Mouse (Mus musculus): ENCODE measurements around the gene Kdm1a. TPM values are rescaled to one million over a fixed set of nuclear protein-coding genes. Genes with fewer than 3 reads are reported as not detected.

The Kdm1a gene
- polyA plus RNA-seq, 1 experiment from 2014 or later = 88.6 TPM

DNA sequence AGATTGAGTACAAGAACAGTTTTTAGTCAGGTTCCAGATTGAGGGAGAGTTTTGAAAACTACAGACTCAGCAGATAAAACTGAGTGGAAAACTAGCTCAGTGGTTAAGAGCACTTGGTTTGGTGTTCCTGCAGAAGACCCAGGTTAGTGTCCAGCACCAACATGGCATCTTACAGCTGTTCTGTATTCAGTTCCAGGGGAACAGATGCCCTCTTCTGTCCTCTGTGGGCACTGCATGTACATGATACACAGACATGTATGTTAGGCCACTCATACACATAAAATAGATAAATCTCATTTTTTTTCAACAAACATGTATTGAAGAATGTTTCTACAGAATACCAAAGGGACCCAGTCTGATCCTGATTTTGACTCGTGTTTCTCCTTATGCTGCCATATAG is 92.7 kb downstream of the Kdm1a start:
- H3K9ac ChIP-seq (ENCODE audit: low read length) = no peak overlapping the region
- H3K36me3 ChIP-seq (ENCODE audit: control insufficient read depth, insufficient read depth, low read length) = no peaks in the 10 kb centered on the region
- no peaks in the 10 kb centered on the region for H3K4me1 ChIP-seq (replicated peaks; ENCODE audit: control insufficient read depth, insufficient read depth, low read length)
- H3K27ac ChIP-seq (ENCODE audit: low read depth, low read length) = no peak overlapping the region
- H3K27me3 ChIP-seq (ENCODE audit: control insufficient read depth, insufficient read depth, low read length) = no peaks in the 10 kb centered on the region
- no peak overlapping the region for H3K4me3 ChIP-seq (ENCODE audit: low read depth, low read length)
- H3K4me2 ChIP-seq (ENCODE audit: low read depth, low read length, severe bottlenecking) = no peak overlapping the region
- no peaks in the 10 kb centered on the region for H3K9me3 ChIP-seq (ENCODE audit: control insufficient read depth, low read length)
- no peak for DNase-seq (ENCODE audit: low spot score)
- no peak for ATAC-seq (replicated peaks; ENCODE audit: low FRiP score)
- WGBS = 72% methylated on average over 1 of the region's 1 CpGs

DNA sequence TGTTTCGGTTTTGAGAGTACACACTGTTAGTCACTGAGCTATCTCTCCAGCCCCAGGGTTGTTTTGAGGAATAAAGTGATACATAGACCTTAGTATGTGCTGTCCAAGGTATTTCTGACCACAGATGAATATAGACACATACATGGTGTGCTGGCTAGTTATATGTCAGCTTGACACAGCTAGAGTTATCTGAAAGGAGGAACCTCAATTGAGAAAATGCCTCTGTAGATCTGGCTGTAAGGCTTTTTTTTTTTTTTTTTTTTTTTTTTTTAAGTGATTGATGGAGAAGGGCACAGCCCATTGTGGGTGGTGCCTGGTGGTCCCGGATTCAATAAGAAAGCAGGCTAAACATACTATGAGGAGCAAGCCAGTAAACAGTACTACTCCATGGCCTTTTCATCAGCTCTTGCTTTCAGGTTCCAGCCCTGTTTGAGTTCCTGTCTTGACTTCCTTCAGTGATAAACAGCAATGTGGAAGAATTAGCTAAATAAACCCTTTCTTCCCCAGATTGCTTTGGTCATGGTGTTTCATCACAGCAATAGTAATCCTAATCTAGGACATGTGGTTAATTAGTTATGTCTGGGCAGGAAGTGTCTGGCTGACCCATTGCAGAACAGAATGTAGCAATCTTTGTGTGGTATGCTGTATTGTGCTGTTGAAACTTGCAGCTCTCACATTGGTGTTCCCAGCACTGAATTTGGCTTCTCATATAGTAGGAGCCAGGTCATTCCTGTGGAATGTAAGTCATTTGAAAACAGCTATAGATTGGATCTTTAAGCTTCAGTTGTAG is 96.9 kb downstream of the Kdm1a start:
- no peaks in the 10 kb centered on the region for H3K27me3 ChIP-seq (ENCODE audit: control insufficient read depth, insufficient read depth, low read length)
- no peaks in the 10 kb centered on the region for H3K9me3 ChIP-seq (ENCODE audit: control insufficient read depth, low read length)
- no peak overlapping the region for H3K4me3 ChIP-seq (ENCODE audit: low read depth, low read length)
- WGBS = 69% methylated on average over 2 of the region's 2 CpGs
- H3K4me2 ChIP-seq (ENCODE audit: low read depth, low read length, severe bottlenecking) = no peak overlapping the region
- no peak overlapping the region for H3K27ac ChIP-seq (ENCODE audit: low read depth, low read length)
- ATAC-seq (replicated peaks; ENCODE audit: low FRiP score) (no peak), DNase-seq (ENCODE audit: low spot score) (no peak)
- no peaks in the 10 kb centered on the region for H3K4me1 ChIP-seq (replicated peaks; ENCODE audit: control insufficient read depth, insufficient read depth, low read length)
- no peak overlapping the region for H3K9ac ChIP-seq (ENCODE audit: low read length)
- H3K36me3 ChIP-seq (ENCODE audit: control insufficient read depth, insufficient read depth, low read length) = no peaks in the 10 kb centered on the region

Small RNA genes within 50 kb of the gene (microRNA-seq; reads per million reads assigned to microRNA genes)
- gene Gm22180 (ENCODE audit: insufficient number of aligned reads) = not detected

Other genes with a start within 250 kb of the Kdm1a start
- 0.21 and 0.25 TPM in 2 replicates for gene Htr1d, start 179.2 kb downstream of the Kdm1a start, polyA plus RNA-seq (2014; fragmentation: Nextera tagmentation; extraction: Ambion mirVana)
- not detected in 2 replicates for gene 6030445D17Rik, start 140.5 kb downstream of the Kdm1a start, polyA plus RNA-seq (2014; fragmentation: Nextera tagmentation; extraction: Ambion mirVana)
- 119 and 121 TPM in 2 replicates for gene Luzp1, start 133.0 kb downstream of the Kdm1a start, polyA plus RNA-seq (2014; fragmentation: Nextera tagmentation; extraction: Ambion mirVana)
- not detected in 2 replicates for gene Tex46, start 7.7 kb upstream of the Kdm1a start, polyA plus RNA-seq (2014; fragmentation: Nextera tagmentation; extraction: Ambion mirVana)
- not detected in 2 replicates for gene Lactbl1, start 19.9 kb upstream of the Kdm1a start, polyA plus RNA-seq (2014; fragmentation: Nextera tagmentation; extraction: Ambion mirVana)
- gene Ephb2, start 233.3 kb upstream of the Kdm1a start, polyA plus RNA-seq (2014; fragmentation: Nextera tagmentation; extraction: Ambion mirVana) = 35.8 and 36.9 TPM in 2 replicates

All from forebrain, embryonic 11.5 days (tissue).